Mouse (Mus musculus) embryonic facial prominence, embryonic 13.5 days (tissue): ENCODE measurements around the gene Rbfox1. TPM values are rescaled to one million over a fixed set of nuclear protein-coding genes. Genes with fewer than 3 reads are reported as not detected.

Experiments
- ATAC-seq: fragments of 200-750 bp; cut with Nextera tagmentation; 2 replicates; pipeline ENCODE4 v1.8.0; 2017; ENCODE audit warnings: low read depth; ENCODE audit not compliant: insufficient number of reproducible peaks, insufficient read depth, low FRiP score, low TSS enrichment
- H3K27ac ChIP-seq: fragments of 300-500 bp; sonication (generic); 2 replicates; pipeline ENCODE4 v1.5.1; 2015; ENCODE audit warnings: moderate library complexity, mild to moderate bottlenecking, inconsistent platforms
- H3K27me3 ChIP-seq: fragments of 300-500 bp; sonication (generic); 2 replicates; pipeline ENCODE4 v1.6.1; 2015; ENCODE audit warnings: mild to moderate bottlenecking, inconsistent platforms
- H3K36me3 ChIP-seq: fragments of 300-500 bp; sonication (generic); 2 replicates; pipeline ENCODE4 v1.6.1; 2015; ENCODE audit warnings: mild to moderate bottlenecking, inconsistent platforms
- H3K4me1 ChIP-seq: fragments of 300-500 bp; sonication (generic); 2 replicates; pipeline ENCODE4 v1.6.1; 2015; ENCODE audit warnings: inconsistent platforms
- H3K4me2 ChIP-seq: fragments of 300-500 bp; sonication (generic); 2 replicates; pipeline ENCODE4 v1.6.1; 2015; ENCODE audit warnings: moderate library complexity, mild to moderate bottlenecking, inconsistent platforms
- H3K4me3 ChIP-seq: fragments of 300-500 bp; sonication (generic); 2 replicates; pipeline ENCODE4 v1.5.1; 2015; ENCODE audit warnings: mild to moderate bottlenecking, inconsistent platforms
- H3K9ac ChIP-seq: fragments of 300-500 bp; sonication (generic); 2 replicates; pipeline ENCODE4 v1.6.1; 2015; ENCODE audit warnings: mild to moderate bottlenecking, inconsistent platforms
- H3K9me3 ChIP-seq: fragments of 300-500 bp; sonication (generic); 2 replicates; pipeline ENCODE4 v1.6.1; 2016; ENCODE audit warnings: inconsistent platforms
- WGBS: fragments of 180-500 bp; shearing (Covaris S2); methylation state at CpG from one replicate; pipeline ENCODE4 v1.1.7; 2015; ENCODE audit warnings: mixed read lengths; 5-methylcytosine and 5-hydroxymethylcytosine counted together
- polyA plus RNA-seq: library from polyadenylated mRNA; unstranded; fragments of >200 nt; fragmentation: Nextera tagmentation; extraction: Ambion mirVana; gene quantifications from 2 replicates; pipeline ENCODE4 v1.2.1, GENCODE M21; 2015

Rbfox1 gene
- polyA plus RNA-seq, 1 experiment from 2014 or later = 3.9 TPM

GRCm38 (mm10) chr16:6992251-6992650 is 1107.1 kb downstream of the Rbfox1 start:
- Histone ChIP-seq H3K36me3 (no peaks in the 10 kb centered on the region), H3K4me2 (no peak overlapping the region), H3K4me3 (no peak overlapping the region), H3K4me1 (no peaks in the 10 kb centered on the region), H3K9ac (no peak overlapping the region), H3K9me3 (no peaks in the 10 kb centered on the region), H3K27ac (no peak overlapping the region), H3K27me3 (no peaks in the 10 kb centered on the region)
- no peak for ATAC-seq
- WGBS = 83% methylated on average over 5 of the region's 5 CpGs

- ATAC-seq = no peak
- H3K4me2 ChIP-seq = no peak overlapping the region
Measured at GRCm38 (mm10) chr16:6993180-6993579, 1108.0 kb downstream of the Rbfox1 start.

DNA sequence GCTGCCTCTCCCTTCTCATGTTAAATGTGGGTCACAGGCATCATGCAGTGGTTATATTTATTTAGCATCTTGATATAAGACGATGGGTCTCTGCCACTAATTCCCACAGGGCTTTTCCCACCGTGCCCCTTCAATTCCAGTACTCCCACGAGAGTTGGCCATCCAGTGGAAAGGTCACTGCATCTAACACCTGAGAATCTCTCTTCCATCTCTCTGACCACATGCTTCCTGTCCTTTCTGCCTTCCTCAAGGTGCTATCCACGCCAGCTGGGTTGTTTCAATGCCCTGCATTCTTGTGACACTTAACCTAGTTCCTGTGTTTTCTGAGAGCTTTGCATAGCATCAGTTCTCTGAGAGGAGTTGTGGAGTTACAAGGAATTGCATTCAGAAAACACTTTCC is 1112.0 kb downstream of the Rbfox1 start:
- Histone ChIP-seq H3K4me3 (no peak overlapping the region), H3K27ac (no peak overlapping the region), H3K9me3 (no peaks in the 10 kb centered on the region), H3K36me3 (no peaks in the 10 kb centered on the region), H3K4me1 (no peaks in the 10 kb centered on the region), H3K4me2 (no peak overlapping the region), H3K27me3 (no peaks in the 10 kb centered on the region), H3K9ac (no peak overlapping the region)
- WGBS = 64% methylated on average over 4 of the region's 4 CpGs
- ATAC-seq = no peak

More at GRCm38 (mm10) chr16:6993180-6993579, 1108.0 kb downstream of the Rbfox1 start:
- H3K4me3 ChIP-seq = no peak overlapping the region
- no peak overlapping the region for H3K27ac ChIP-seq
- H3K4me1 ChIP-seq = no peaks in the 10 kb centered on the region
- 23% methylated on average over 2 of the region's 2 CpGs for WGBS
- H3K27me3 ChIP-seq = no peaks in the 10 kb centered on the region
- H3K36me3 ChIP-seq = no peaks in the 10 kb centered on the region
- no peaks in the 10 kb centered on the region for H3K9me3 ChIP-seq
- no peak overlapping the region for H3K9ac ChIP-seq

DNA sequence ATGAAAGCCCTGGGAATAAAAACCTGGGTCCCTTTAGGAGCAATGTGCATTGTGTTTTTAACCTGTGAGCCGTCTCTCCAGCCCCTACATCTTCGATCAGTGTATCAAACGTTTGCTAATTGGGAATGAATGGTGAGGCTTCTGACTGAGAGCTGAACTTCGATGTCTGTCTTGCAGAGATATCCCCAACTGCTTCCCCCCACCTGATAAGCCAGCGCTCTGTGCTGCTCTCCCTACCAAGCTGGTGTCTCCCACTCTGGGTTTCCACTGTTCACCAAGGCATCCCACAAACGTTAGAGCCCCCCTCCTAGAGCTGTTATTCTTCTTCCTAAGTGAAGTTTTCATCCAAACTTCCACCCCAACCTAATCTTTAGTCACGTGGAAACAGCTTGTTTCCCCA is 1112.7 kb downstream of the Rbfox1 start:
- no peak overlapping the region for H3K27ac ChIP-seq
- no peak for ATAC-seq
- no peak overlapping the region for H3K4me2 ChIP-seq

GRCm38 (mm10) chr16:7004565-7004964 is 1119.4 kb downstream of the Rbfox1 start:
- H3K36me3 ChIP-seq = no peaks in the 10 kb centered on the region
- no peaks in the 10 kb centered on the region for H3K9me3 ChIP-seq
- no peak overlapping the region for H3K27ac ChIP-seq
- no peak for ATAC-seq
- no peak overlapping the region for H3K4me2 ChIP-seq
- 93% methylated on average over 3 of the region's 3 CpGs for WGBS
- no peak overlapping the region for H3K9ac ChIP-seq
- no peaks in the 10 kb centered on the region for H3K4me1 ChIP-seq
- H3K4me3 ChIP-seq = no peak overlapping the region
- H3K27me3 ChIP-seq = no peaks in the 10 kb centered on the region

More for the DNA sequence above, 1112.7 kb downstream of the Rbfox1 start:
- no peaks in the 10 kb centered on the region for H3K36me3 ChIP-seq
- H3K9ac ChIP-seq = no peak overlapping the region
- H3K9me3 ChIP-seq = no peaks in the 10 kb centered on the region
- H3K27me3 ChIP-seq = no peaks in the 10 kb centered on the region
- 65% methylated on average over 7 of the region's 7 CpGs for WGBS
- H3K4me3 ChIP-seq = no peak overlapping the region
- H3K4me1 ChIP-seq = no peaks in the 10 kb centered on the region

- no peak for ATAC-seq
- H3K36me3 ChIP-seq = no peaks in the 10 kb centered on the region
- WGBS = 13% methylated on average over 3 of the region's 3 CpGs
Measured at GRCm38 (mm10) chr16:7005478-7005877, 1120.3 kb downstream of the Rbfox1 start.

DNA sequence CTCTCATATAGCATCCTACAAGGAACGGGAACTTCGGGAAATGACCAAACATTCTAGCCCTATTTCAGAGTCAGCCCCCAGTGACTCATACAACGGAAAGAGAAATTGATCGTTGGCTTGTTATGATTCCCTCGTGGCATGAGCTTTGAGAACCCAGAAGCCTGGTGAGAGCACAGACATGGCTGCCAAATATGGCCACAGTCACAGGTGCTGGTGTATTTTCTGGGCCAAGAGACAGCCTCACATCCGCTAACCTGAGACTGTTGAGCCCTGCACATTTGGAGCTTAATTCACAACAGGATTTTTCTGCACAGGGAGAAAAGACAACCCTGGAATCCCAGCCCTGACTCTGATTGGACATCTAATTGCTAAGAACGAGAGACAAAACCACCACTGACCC is 1132.2 kb downstream of the Rbfox1 start:
- Histone ChIP-seq H3K4me2 (no peak overlapping the region), H3K27ac (no peak overlapping the region), H3K9me3 (no peaks in the 10 kb centered on the region), H3K27me3 (no peaks in the 10 kb centered on the region), H3K4me3 (no peak overlapping the region), H3K9ac (no peak overlapping the region), H3K36me3 (no peaks in the 10 kb centered on the region), H3K4me1 (no peaks in the 10 kb centered on the region)
- ATAC-seq = no peak
- WGBS = 75% methylated on average over 7 of the region's 7 CpGs

More at GRCm38 (mm10) chr16:7005478-7005877, 1120.3 kb downstream of the Rbfox1 start:
- Histone ChIP-seq H3K27me3 (no peaks in the 10 kb centered on the region), H3K9me3 (no peaks in the 10 kb centered on the region), H3K4me3 (no peak overlapping the region), H3K27ac (no peak overlapping the region), H3K4me1 (no peaks in the 10 kb centered on the region), H3K4me2 (no peak overlapping the region), H3K9ac (no peak overlapping the region)

DNA sequence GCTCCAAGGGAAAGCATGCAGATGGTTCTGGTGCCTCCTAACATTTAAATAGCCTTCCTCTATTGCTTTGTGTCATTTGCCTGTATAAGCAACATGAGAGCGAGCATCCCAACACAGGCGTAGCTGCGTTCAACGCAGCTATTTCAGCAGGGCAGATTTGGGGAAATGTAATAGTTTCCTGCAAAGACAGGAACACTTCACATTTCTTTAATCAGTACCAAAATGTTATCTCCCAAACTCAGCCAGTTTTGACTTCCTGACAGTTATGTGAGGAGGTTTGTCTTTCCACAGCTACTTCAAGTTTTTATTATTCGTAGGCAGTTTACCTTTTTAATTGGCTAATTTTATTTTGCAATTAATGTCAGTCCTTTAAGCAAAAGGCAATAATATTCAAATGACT is 1149.1 kb downstream of the Rbfox1 start:
- H3K9me3 ChIP-seq = no peaks in the 10 kb centered on the region
- no peak overlapping the region for H3K9ac ChIP-seq
- ATAC-seq = no peak
- no peak overlapping the region for H3K27ac ChIP-seq
- no peak overlapping the region for H3K4me3 ChIP-seq
- H3K36me3 ChIP-seq = no peaks in the 10 kb centered on the region
- WGBS = 70% methylated on average over 5 of the region's 5 CpGs
- H3K27me3 ChIP-seq = peaks cover 28% of the 10 kb centered on the region
- peaks cover 4% of the 10 kb centered on the region for H3K4me1 ChIP-seq
- no peak overlapping the region for H3K4me2 ChIP-seq

DNA sequence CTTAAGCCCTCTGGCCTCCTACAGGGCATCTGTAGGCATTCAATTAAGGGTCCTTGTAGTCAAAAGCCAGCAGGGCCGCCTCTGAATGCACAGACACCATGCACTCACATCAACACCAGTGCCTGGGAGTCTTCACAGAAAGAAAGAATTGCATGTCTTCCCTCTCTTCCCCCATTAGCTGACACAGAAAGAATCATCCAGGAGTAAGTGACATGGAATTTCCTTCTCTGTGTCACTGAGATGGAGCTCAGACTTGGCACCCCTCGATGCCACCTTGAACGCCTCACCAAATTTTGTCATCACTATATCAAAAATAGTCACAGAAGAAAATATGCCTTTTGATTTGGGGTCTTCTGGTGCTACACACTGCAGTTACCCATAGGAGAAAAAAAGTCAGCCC is 1151.4 kb downstream of the Rbfox1 start:
- Histone ChIP-seq H3K4me2 (no peak overlapping the region), H3K4me3 (no peak overlapping the region), H3K27ac (no peak overlapping the region), H3K9me3 (no peaks in the 10 kb centered on the region), H3K9ac (no peak overlapping the region), H3K4me1 (peaks cover 4% of the 10 kb centered on the region), H3K36me3 (no peaks in the 10 kb centered on the region), H3K27me3 (peaks cover 49% of the 10 kb centered on the region)
- WGBS = 73% methylated on average over 3 of the region's 3 CpGs
- no peak for ATAC-seq

GRCm38 (mm10) chr16:7036988-7037387 is 1151.8 kb downstream of the Rbfox1 start:
- Histone ChIP-seq H3K27me3 (peaks cover 54% of the 10 kb centered on the region), H3K4me1 (peaks cover 4% of the 10 kb centered on the region), H3K9me3 (no peaks in the 10 kb centered on the region), H3K9ac (no peak overlapping the region), H3K27ac (no peak overlapping the region), H3K36me3 (no peaks in the 10 kb centered on the region), H3K4me3 (no peak overlapping the region), H3K4me2 (no peak overlapping the region)
- WGBS = 49% methylated on average over 8 of the region's 8 CpGs
- ATAC-seq = no peak

GRCm38 (mm10) chr16:7038639-7039260 is 1153.6 kb downstream of the Rbfox1 start:
- H3K4me3 ChIP-seq = peak overlapping the region; percentile 23
- peak overlapping the region; percentile 57 for H3K4me2 ChIP-seq
- peaks cover 56% of the 10 kb centered on the region for H3K27me3 ChIP-seq
- no peak overlapping the region for H3K27ac ChIP-seq
- under 1% methylated on average over 18 of the region's 18 CpGs for WGBS
- no peak overlapping the region for H3K9ac ChIP-seq
- H3K36me3 ChIP-seq = no peaks in the 10 kb centered on the region
- no peaks in the 10 kb centered on the region for H3K9me3 ChIP-seq
- H3K4me1 ChIP-seq = peaks cover 4% of the 10 kb centered on the region
- no peak for ATAC-seq

GRCm38 (mm10) chr16:7039404-7040367 is 1154.5 kb downstream of the Rbfox1 start:
- Histone ChIP-seq H3K4me2 (peak overlapping the region; percentile 57), H3K9me3 (no peaks in the 10 kb centered on the region), H3K27ac (no peak overlapping the region), H3K36me3 (no peaks in the 10 kb centered on the region), H3K4me1 (peaks cover 4% of the 10 kb centered on the region), H3K4me3 (peak overlapping the region; percentile 33), H3K9ac (peak overlapping the region; percentile 16; the same call in 1 of the 2 replicates), H3K27me3 (peaks cover 56% of the 10 kb centered on the region)
- WGBS = 2% methylated on average over 29 of the region's 30 CpGs
- no peak for ATAC-seq
